Mouse (Mus musculus) cerebellum, postnatal 4 days (tissue): Measurements from ENCODE around the gene Rit1.
A peak's percentile ranks its signal among the peaks of the same experiment; 100 is the strongest.
"Not testable (repeated sequence)": the region's sequence is repeated elsewhere in the genome, so short reads cannot be mapped to it uniquely, and the experiment has no call there.

Experiments used
- DNase-seq, 2 experiments: peaks; one replicate each; pipeline ENCODE4 v3.0.0; 2022; ENCODE audit warnings: low spot score in 2 of 2, mixed read lengths in 1 of 2

The Rit1 gene

DNA sequence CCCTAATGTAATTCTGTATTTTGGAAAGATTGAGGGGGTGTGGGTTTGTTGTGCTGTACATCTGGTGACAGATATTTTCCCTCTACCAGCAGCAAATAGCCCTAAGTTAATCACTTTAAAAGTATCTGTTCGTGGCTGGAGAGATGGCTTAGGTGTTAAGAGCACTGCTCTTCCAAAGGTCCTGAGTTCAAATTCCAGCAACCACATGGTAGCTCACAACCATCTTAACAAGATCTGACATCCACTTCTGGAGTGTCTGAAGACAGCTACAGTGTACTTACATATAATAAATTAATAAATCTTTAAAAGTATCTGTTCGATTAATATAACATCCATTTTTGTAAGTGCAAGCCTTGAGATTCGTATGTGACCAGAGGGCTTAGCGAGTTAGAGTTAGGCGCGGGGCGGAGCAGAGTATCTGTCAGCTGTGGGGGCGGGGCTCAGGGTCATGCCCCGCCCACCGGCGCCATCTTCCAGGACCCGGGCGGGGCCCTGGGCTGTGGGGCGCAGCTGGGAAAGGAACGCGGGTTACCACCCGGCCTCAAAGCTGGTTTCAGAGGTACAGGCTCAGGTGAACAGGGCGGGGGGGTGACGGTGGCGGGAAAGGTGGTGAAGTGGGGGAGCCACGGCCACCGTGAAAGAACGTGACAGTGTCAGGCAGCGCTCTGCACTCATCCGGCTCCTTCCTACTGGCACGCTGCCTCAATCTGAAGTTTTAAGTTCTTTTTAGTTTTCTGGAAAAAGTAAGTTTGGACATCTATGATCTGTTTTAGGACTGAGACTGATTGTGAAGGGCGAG lies at the start of gene Rit1:
Gene Rit1, plus strand, starts transcription at position 440 of the 799 bp plus-strand sequence.
- peak; percentile 62 to 84 for DNase-seq

DNA sequence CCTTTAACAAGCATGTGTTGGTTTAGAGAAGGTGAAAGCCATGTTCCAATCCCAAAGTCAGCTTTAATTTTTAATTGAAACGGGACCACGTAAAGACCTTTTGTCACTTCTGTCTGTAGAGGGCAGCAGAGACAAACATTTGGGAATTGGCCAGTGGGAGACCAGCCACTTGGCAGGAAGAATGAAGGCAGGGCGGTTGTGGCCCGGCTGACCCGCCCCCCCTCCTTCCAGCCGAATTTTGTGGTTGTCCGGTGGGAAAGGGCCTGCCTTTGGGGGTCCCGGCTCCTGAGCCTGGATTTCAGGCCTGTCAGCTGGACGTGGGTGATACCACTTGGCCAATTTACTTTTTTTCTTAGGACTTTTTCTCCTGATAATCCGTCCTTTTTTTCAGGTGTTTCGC lies 39.2 kb upstream of the Rit1 start:
- DNase-seq: peak in 1 of 2 experiments; percentile 73

DNA sequence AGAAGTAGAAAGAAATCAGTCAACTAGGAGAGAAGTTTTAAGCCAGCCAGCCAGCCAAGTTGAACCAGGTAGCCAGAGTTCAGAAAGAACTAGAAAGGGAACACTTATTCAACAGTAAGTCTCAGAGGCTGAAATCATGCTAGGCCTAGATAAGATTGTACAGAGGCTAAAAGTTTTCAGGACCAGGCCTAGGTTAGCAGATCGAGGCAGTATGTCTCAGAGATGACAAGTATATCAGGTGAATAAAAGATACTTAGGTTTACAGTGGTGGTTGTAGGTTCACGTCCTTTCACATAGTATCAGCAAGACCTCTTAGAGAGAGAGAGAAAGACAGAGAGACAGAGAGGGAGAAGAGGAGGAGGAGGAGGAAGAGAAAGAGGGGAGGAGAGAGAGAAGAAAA lies 32.8 kb upstream of the Rit1 start:
- DNase-seq: no peak

DNA sequence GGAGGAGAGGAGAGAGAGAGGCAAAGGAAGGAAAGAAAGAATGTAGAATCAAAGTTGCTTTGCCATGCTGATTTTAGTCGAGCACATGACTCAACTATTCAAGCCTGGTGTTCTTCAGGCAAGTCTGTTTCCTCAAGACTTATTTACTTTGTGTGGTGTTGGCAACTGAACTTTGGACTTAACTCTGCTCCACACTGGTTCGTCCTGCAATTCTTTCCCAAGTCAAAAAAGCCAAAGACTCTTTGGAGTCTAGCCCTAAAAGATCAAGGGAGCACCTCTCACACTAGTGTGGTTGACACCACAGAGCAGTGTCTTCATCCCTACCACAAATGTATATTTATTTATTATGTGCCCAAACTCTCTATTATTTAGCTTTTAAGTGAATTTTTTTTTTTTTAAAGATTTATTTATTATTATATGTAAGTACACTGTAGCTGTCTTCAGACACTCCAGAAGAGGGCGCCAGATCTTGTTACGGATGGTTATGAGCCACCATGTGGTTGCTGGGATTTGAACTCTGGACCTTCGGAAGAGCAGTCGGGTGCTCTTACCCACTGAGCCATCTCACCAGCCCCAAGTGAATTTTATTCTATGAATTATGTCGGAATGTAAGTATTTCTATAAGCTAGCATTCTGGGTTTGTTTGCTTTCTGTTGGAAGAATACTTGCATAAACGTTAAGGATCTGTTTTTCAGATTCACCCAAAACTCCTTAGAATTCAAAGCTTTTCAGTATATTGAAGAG lies 32.2 kb upstream of the Rit1 start:
- DNase-seq: no peak

DNA sequence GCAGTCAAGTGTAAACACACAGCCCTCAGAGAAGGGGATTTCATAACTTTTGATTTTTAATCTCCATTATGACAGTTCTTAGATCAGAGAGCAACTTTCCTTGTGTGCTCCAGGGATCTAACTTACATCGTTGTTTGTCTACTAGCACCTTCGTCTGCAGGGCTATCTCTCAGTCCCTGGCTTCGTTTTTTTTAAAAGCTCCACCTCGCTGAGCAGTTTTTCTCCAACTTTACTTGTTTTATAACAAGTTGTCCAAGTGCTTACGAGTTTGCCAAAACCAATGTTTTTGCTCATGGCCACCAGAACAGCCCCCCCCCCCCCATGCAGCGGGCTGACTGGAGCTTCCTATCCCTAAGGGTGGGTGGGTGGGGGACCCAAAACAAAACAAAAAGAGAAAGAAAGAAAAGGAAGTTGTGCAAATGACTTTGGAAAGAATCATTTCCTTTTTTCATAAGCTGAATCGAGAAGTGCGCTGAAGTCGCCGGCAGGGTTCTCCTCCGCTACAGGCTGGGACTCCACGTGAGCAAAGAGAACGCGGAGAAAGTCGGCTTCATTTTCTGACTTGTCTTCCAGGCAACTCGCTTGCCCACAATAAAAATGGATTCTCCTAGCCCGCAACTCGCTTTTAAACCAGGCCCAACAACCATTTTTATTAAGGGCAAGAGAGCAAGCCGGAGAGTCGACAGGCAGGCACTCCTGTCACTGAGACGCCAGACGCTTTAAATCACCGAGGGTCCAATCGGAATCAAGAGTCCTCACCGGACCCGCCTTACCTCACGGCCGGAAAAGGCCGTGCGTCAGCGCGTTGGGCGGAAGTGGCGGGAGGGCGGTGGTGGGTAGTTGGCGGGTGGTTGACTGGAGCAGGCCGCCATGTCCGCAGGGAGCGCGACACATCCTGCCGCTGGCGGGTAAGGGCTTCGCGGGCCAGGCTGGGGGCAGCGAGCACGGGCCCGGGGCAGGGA lies 31.4 kb upstream of the Rit1 start, which contains the start of gene Khdc4:
Gene Khdc4, plus strand, starts transcription at position 824 of the 962 bp plus-strand sequence.
- peak; percentile 88 to 93 for DNase-seq

DNA sequence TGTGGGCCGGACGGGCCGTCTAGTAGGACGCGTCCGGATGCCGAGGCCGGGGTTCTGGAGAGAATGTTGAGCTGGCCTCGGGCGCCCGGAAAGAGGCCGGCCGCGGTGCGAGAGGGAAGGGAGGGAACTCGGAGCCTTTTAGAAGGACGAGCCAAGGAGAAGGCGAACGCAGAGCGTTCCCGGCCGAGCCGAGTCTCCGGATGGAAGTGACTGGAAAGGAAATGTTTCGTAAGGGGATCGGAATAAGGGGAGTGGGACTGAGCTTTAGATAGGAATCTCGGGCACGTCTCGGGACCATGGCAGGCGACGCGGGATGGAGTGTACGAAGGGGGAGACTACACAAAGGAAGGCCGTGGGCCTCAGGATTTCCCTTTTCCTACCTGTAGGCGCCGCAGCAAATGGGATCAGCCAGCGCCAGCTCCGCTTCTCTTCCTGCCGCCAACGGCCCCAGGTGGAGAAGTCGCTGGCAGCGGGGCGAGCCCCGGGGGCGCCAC lies 30.6 kb upstream of the Rit1 start:
- DNase-seq: peak; percentile 23 to 53

DNA sequence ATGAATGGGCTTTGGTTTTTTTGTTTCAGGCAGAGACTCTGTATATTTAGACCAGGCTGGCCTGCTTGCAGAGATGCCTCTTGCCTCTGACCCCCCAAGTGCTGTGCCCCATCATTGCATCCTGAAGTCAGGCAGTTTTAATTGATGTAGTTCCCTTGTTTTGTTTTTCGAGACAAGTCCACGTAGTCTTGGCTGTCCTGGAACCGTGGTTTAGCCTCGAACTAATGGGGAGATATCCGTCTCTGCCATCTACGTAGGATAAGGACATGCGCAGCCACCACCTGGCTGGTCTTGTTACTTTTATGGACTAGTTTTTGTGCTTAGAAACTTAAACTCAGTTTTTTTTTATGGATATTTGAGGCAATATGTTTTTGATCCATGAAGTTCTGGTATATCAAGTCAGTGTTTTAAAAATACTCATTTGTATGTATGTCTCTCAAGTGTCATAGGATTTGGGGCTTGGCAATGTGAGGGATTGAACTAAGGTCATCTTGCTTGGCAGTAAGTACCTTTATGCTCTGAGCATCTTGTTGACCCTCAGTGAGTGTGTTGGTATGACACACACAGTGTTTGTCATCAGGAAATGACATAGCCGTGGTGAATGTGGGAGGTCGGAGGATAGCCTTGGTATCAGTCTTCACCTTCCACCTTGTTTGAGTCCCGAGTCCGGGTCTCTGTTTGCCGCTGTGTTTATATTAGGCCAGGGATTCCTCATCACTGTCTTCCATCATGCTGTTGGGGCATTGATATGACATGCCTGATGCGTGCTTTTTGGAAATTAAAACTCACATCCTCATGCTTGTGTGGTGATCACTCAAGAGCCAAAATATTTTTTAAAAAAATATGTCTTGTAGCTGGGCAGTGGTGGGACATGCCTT lies 29.7 kb upstream of the Rit1 start:
- DNase-seq: no peak

DNA sequence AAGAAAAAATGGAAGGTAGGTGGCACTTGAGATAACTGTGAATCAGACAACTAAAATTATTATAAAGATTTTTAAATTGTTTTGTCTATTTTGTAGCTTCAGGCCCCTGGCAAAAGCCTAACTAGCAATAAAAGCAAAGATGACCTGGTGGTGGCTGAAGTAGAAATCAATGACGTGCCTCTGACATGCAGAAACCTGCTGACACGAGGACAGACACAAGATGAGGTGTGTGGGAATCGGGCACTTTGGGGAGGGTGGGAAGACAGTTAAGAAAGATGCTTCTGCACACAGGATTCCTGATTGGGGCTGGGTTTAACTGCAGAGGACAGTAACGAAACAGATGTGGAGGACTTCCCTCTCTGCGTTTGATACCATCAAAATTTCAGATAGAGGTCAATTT lies 27.6 kb upstream of the Rit1 start:
- DNase-seq: no peak

DNA sequence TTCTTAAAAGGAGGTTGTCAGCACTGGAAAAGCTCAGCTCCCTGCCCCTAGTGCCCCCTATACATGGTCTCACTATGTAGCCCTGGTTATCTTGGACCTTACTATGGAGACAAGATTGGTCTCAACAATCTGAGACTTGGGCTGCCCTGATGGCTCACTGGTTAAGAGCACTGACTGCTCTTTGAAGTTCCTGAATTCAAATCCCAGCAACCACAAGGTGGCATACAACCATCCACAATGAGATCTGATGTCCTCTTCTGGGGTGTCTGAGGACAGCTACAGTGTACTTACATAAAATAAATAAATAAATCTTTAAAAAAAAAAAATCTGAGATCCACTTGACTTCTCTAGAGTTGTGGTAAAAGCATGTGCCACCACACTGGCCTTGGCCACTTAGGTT lies 21.1 kb upstream of the Rit1 start:
- DNase-seq: no peak

DNA sequence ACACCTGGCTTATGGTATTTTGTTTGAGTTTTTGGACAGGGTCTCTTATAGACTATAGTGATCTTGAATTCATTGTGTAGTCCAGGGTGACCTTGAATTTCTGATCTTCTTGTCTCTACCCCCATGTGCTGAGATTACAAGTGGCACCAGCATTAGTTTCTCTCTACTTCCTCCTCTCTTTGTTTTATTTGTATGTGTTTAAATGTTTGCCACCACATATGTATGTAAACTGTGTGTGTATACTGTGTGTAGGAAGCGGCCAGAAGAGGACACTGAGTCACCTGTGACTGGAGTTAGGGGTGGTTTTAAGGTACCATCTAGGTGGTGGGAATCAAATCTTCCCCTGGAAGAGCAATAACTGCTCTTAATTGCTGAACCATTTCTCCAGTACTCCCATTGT lies 18.6 kb upstream of the Rit1 start:
- DNase-seq: no peak

DNA sequence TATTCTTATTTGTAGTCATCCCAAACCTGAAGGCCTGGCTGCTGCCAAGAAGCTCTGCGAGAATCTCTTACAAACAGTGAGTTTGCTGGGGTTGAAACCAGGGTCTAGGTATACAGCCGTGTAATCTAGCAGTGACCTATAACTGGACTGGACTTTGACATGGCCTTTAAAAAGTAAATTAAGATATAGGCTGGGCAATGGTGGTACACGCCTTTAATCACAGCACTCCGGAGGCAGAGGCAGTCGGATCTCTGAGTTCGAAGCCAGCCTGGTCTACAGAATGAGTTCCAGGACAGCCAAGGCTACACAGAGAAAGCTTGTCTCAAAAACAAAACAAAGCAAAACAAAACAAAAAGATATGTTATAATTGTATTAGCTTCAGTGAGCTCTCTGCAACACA lies 17.8 kb upstream of the Rit1 start:
- DNase-seq: no peak

DNA sequence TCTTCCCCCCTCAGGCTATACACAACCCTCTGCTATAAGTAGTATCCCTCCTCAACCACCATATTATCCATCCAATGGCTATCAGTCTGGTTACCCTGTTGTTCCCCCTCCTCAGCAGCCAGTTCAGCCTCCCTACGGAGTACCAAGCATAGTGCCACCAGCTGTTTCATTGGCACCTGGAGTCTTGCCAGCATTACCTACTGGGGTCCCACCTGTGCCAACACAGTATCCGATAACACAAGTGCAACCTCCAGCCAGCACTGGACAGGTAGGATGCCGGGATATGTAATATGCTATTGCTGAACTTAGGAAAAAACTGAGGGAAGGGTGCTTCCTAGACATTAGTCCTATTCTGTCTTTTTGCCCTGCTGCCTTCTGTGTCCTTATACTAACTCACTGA lies 16.4 kb upstream of the Rit1 start:
- no peak for DNase-seq

DNA sequence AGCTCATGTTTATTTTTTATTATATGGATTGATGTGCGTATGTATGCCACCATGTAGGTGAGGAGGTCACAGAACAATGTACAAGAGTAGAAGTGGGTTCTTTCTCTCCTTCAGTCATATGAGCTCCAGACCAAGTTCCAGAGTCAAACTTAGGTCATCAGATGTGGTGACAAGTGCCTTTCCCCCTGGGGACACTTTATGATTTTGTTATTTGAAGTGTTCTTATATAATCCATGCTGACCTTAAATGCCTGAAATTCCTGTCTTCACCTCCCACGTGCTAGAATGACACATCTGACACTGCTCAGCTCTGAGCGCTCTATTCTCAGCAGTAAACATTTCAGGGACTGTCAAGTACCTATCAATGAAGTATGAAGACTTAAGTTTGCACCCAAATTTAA lies 15.4 kb upstream of the Rit1 start:
- no peak for DNase-seq

DNA sequence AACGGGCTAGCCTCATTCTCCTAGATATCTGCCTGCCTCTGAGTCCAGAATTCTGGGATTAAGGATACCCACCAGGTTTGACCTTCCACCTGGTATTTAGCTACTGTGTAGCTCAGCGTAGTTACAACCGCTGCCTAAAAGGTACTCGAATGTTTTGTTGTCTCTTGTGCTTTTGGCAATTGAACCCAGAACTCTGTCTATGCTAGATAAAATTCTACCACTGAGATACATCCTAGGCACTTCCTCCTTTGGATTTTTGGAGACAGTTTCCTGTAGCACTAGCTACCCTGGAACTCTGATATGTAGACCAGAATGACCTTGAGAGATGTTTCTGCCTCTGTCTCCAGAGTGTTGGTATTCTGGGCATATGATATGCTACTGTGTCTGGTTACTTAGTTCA lies 2.9 kb upstream of the Rit1 start:
- no peak for DNase-seq

DNA sequence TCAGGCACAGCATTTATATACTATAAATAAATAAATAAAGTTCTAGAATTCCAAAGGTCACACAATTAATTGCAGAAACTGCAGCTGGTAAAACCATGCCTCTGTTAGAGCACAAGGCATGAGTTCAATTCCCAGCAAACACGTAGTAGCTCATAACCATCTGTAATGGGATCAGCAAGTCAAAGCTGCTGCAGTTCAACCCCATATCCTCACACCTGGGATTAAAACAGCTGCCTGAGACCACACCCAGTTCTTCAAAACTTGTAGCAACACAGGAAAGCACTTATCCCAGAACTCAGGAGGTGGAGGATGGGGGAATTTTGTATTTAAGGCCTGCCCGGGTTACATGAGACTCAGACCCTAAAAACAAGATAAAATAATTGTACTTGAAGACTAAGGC lies 1.9 kb upstream of the Rit1 start:
- no peak for DNase-seq

DNA sequence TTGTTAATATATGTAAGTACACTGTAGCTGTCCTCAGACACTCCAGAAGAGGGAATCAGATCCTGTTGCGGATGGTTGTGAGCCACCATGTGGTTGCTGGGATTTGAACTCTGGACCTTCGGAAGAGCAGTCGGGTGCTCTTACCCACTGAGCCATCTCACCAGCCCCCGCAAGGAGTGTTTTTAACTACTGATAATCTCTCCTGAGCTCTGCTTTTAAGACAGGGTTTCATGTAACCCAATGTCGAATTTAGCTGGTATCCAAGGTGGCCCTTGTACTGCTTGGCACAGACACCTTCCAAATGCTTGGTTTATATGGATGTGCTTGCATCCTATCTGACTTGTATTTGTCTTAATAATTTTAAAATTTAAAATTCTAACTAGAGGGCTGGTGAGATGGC lies 922 bp upstream of the Rit1 start:
- not testable (repeated sequence) for DNase-seq

DNA sequence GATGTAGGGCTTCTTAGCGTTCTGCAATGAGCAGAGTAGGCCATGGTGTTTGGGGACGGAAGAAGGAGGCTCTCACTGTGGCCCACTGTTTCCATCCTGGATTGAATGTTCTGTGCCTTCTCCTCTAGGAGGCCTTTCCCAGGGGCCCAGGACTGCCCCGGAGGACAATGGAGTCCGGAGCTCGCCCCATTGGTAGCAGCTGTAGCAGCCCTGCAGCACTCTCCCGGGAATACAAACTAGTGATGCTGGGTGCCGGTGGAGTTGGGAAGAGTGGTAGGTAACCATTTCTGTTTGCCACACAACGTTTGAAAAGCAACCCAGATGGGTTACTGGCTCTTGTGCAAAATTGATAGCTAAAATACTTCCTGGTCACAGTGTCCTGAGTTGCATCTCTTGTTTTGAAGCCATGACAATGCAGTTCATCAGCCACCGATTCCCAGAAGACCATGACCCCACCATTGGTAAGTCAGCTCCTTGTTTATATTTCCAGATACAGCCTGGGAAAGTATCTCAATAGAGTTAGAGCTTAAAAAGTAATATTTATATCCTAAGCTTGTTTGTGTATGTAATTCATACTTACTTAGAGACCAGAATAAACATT lies 660 bp downstream of the Rit1 start:
- peak in 1 of 2 experiments; percentile 23 for DNase-seq

DNA sequence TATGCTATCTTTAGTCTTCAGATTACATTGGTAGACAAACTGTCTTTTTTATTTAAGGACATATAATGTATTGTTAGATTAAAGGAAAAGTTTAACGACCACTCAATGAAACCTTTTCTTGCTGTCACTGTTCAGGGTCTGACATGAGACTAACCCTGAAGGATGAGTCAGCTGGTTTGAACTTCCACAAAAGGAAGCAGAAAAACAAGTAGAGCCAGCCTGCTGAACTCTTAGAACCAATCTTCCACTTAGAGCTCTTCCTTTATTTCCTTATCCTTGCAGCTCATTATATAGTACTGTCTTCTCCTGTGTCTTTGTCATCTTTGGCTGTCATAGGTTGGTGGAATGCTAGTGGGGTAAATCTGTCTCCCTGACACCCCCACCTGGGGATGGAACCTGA lies 1.2 kb downstream of the Rit1 start:
- DNase-seq: no peak

DNA sequence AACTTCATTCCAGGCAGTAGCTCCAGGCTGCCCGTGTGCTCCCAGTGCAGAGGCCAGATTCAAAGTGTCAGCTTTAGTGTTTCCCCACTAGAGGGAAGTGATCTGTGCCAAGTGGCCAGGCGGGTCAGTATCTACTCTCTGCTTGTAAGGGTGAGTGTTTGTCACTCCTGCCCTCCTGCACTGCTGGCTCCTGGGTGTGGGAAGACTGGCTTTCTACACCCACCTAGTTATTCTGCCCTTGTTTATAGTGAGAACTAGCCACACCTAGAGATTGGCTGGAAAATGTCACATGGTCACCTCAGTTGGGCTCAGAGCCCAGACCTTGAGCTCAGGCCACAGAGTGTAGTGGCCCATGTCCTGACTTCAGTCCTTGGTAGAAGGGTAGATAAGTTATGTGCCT lies 2.5 kb downstream of the Rit1 start:
- DNase-seq: no peak

DNA sequence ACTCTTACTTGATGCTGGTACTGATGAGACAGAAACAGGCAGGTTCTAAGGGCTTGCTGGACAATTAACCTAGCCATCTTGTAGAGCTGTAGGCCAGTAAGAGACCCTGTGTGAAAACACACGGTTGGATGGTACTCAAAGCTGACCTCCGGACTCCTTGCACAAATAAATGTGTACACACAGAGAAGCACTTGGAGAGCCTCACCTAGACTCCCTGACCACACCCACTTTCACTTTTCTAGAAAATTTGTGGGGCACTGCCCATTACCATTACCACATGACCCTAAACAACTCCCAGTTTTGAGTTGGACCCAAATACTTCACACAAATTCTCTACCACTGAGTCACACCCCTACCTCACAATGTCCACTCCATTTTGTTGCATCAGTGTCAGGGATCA lies 19.9 kb downstream of the Rit1 start:
- no peak for DNase-seq
